Mouse (Mus musculus) heart, embryonic 13.5 days (tissue): ENCODE measurements around the gene Zmym3. TPM values are rescaled to one million over a fixed set of nuclear protein-coding genes. Genes with fewer than 3 reads are reported as not detected.

Source experiments
- ATAC-seq: fragments of 200-750 bp; cut with Nextera tagmentation; 2 replicates; pipeline ENCODE4 v1.8.0; 2017; ENCODE audit warnings: moderate TSS enrichment; ENCODE audit not compliant: insufficient number of reproducible peaks, low FRiP score, low TSS enrichment; ENCODE audit errors: extremely low read depth
- H3K27ac ChIP-seq: fragments of 300-500 bp; sonication (generic); replicated peaks from 2 replicates; pipeline ENCODE4 v1.5.1; 2015; ENCODE audit warnings: moderate library complexity, mild to moderate bottlenecking, inconsistent platforms
- H3K27me3 ChIP-seq: fragments of 300-500 bp; sonication (generic); replicated peaks from 2 replicates; pipeline ENCODE4 v1.6.1; 2015; ENCODE audit warnings: mild to moderate bottlenecking, inconsistent platforms
- H3K36me3 ChIP-seq: fragments of 300-500 bp; sonication (generic); 2 replicates; pipeline ENCODE4 v1.6.1; 2015; ENCODE audit warnings: mild to moderate bottlenecking, inconsistent platforms
- H3K4me1 ChIP-seq: fragments of 300-500 bp; sonication (generic); 2 replicates; pipeline ENCODE4 v1.6.1; 2015; ENCODE audit warnings: inconsistent platforms
- H3K4me2 ChIP-seq: fragments of 300-500 bp; sonication (generic); 2 replicates; pipeline ENCODE4 v1.6.1; 2015; ENCODE audit warnings: inconsistent platforms, mild to moderate bottlenecking, moderate library complexity
- H3K4me3 ChIP-seq: fragments of 300-500 bp; sonication (generic); 2 replicates; pipeline ENCODE4 v1.5.1; 2015; ENCODE audit warnings: moderate library complexity, mild to moderate bottlenecking, inconsistent platforms
- H3K9ac ChIP-seq: fragments of 300-500 bp; sonication (generic); 2 replicates; pipeline ENCODE4 v1.6.1; 2015; ENCODE audit warnings: inconsistent platforms, mild to moderate bottlenecking, moderate library complexity
- H3K9me3 ChIP-seq: fragments of 300-500 bp; sonication (generic); 2 replicates; pipeline ENCODE4 v1.6.1; 2016; ENCODE audit warnings: inconsistent platforms
- WGBS: fragments of 180-500 bp; shearing (Covaris S2); methylation state at CpG from one replicate; pipeline ENCODE4 v1.1.7; 2015; ENCODE audit warnings: mixed read lengths; 5-methylcytosine and 5-hydroxymethylcytosine counted together
- polyA plus RNA-seq: library from polyadenylated mRNA; unstranded; fragments of >200 nt; fragmentation: Nextera tagmentation; extraction: Ambion mirVana; gene quantifications from 2 replicates; pipeline ENCODE4 v1.2.1, GENCODE M21; 2015

Gene Zmym3
- polyA plus RNA-seq, 1 experiment from 2014 or later: 29.8 TPM

DNA sequence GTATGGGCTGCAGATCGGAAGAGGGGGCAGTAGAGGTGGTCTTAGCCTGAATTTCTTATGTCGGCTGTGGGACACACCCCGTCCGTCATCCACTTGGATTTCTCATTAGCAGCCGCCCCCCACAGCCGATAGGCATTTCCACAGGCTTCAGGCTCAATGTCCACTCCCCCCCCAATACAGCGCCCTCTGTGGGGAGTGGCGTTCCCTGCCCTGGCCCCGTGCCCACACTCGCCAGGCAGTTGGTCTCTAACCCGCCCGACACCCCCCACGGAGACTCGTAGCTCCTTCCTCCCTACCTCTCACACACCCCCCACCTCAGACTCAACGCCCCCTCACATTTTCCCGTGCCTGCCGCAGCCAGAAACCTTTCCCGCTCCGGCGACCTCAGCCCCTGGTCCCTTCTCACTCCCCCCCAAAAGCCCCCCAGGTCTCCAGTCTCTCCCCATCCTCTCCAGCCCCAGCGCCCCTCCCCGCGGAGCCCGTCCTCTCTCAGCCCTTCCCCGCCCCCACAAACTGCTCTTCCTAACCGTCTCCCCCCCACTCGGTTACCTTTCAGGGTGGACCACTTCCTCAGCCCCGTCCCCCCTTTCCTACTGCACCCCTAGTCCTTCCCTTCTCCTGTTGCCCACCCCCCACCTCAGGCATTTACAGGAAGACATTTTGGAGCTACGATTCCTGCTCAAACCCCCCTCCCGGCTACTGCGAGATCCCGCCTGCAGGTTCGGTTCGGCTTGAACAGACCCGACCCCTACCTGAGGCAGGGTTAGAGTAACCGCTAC is 1.5 kb downstream of the Zmym3 start:
- peak overlapping the region; percentile 67 for H3K4me3 ChIP-seq
- H3K27ac ChIP-seq: peak overlapping the region; percentile 74
- H3K4me1 ChIP-seq: peaks cover 17% of the 10 kb centered on the region
- peaks cover 27% of the 10 kb centered on the region for H3K36me3 ChIP-seq
- H3K9ac ChIP-seq: peak overlapping the region; percentile 87
- 0 out of 2 replicates have a peak, but pooled peaks cover 5% of the 10 kb centered on the region for H3K27me3 ChIP-seq
- H3K9me3 ChIP-seq: no peaks in the 10 kb centered on the region
- WGBS: 12% methylated on average over 34 of the region's 36 CpGs
- ATAC-seq: no peak
- peak overlapping the region; percentile 72 for H3K4me2 ChIP-seq

DNA sequence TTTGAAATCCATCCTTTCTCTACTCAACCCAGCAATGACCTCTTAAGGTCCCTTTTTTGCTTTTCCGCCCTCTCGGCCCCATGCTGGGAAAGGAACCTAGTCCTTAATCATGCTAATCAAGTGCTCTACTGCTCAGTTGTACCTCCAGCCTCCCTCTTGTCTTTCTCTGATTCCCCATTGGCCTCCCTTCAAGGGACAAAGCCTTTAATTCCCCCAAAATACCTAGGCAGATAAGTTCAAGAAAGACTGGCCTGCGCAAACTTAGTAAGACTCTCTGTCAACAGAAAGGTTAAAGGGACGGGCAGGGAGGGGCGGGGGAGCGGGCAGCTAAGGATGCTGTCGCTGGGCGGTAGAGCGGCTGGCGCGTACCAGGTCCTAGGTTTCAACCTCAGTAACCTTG is 24.2 kb downstream of the Zmym3 start:
- WGBS: 29% methylated on average over 11 of the region's 11 CpGs
- Histone ChIP-seq H3K27ac (no peak overlapping the region), H3K27me3 (peaks cover 38% of the 10 kb centered on the region), H3K36me3 (no peaks in the 10 kb centered on the region), H3K4me2 (peak overlapping the region; percentile 32), H3K4me1 (no peaks in the 10 kb centered on the region), H3K9me3 (no peaks in the 10 kb centered on the region), H3K9ac (no peak overlapping the region), H3K4me3 (no peak overlapping the region)
- no peak for ATAC-seq

DNA sequence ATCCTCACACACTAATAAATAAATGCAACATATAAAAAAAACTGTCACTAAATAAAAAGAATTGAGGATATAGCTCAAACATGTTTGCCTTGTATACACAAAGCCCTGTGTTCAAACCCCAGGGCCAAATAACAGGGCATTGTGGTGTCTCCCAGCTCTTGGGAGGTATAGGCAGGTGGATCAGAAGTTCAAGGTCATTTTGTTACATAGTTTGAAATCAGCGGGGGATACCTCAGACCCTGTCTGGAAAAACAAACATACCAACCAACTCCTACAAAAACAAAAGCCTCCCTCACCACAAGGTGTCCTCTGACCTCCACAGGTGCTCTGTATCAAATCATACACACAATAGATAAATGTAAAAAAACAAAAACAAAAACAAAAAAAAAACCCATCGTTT is 26.3 kb downstream of the Zmym3 start:
- no peaks in the 10 kb centered on the region for H3K9me3 ChIP-seq
- H3K4me2 ChIP-seq: no peak overlapping the region
- H3K4me1 ChIP-seq: no peaks in the 10 kb centered on the region
- ATAC-seq: no peak
- H3K36me3 ChIP-seq: no peaks in the 10 kb centered on the region
- H3K9ac ChIP-seq: no peak overlapping the region
- no peak overlapping the region for H3K4me3 ChIP-seq
- peaks cover 41% of the 10 kb centered on the region for H3K27me3 ChIP-seq
- no peak overlapping the region for H3K27ac ChIP-seq
- 41% methylated on average over 2 of the region's 2 CpGs for WGBS

DNA sequence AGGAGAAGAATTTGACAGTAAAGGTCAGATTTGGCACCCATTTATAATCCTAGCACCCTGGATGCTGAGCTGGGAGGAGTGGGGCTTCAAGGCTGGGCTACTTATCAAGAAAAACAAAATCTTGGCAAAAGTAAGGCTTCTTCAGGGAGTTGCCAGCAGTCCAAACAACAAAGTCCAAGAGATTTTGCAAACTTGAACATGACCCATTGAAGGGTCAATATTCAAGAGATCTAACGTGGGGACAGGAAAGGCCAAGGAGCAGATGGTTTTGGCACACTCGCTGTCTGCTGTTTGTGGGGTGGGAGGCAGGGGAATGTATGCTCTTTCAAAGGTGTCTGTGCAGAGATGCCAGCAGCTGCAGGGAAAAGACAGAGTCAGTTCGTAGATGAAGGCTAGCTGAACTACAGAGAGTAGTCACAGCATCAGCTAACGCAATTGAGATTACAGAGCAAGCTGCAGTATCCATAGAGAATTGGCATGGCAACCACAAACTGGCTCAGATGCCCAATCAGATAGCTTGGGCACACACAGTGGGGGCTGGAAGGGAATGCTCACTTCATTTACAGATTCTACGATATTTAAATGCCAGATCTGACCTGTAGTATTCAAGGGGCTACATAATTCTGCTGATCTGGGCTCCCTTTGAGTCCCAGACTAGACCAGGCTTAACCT is 31.6 kb downstream of the Zmym3 start:
- Histone ChIP-seq H3K4me2 (no peak overlapping the region), H3K9me3 (no peaks in the 10 kb centered on the region), H3K27me3 (peaks cover 49% of the 10 kb centered on the region), H3K27ac (no peak overlapping the region), H3K4me1 (no peaks in the 10 kb centered on the region), H3K9ac (no peak overlapping the region), H3K4me3 (no peak overlapping the region), H3K36me3 (no peaks in the 10 kb centered on the region)
- 53% methylated on average over 5 of the region's 5 CpGs for WGBS
- no peak for ATAC-seq

DNA sequence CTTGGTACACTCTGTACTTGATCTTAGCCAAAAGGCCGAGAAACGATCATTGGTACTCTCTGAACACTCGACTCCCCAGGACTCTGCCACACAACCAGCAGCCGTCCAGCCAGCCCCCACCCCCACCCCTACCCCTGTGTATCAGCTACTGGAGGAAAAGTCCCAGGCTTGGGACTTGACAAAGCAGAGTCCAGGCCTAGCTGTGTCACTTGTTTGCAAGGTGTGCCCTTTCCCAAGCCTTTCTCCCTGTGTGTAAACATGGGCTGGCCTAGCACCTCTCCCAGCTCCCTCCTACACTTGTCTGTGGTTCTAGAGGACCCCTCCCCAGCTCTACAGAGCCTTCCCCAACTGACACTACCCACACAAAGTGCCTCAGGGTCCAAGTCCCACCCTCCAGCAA is 34.4 kb downstream of the Zmym3 start:
- Histone ChIP-seq H3K4me3 (no peak overlapping the region), H3K27me3 (peaks cover 67% of the 10 kb centered on the region), H3K9ac (no peak overlapping the region), H3K4me2 (no peak overlapping the region), H3K4me1 (0 out of 2 replicates have a peak, but pooled peaks cover 3% of the 10 kb centered on the region), H3K27ac (no peak overlapping the region), H3K9me3 (no peaks in the 10 kb centered on the region), H3K36me3 (no peaks in the 10 kb centered on the region)
- 19% methylated on average over 4 of the region's 4 CpGs for WGBS
- ATAC-seq: no peak

DNA sequence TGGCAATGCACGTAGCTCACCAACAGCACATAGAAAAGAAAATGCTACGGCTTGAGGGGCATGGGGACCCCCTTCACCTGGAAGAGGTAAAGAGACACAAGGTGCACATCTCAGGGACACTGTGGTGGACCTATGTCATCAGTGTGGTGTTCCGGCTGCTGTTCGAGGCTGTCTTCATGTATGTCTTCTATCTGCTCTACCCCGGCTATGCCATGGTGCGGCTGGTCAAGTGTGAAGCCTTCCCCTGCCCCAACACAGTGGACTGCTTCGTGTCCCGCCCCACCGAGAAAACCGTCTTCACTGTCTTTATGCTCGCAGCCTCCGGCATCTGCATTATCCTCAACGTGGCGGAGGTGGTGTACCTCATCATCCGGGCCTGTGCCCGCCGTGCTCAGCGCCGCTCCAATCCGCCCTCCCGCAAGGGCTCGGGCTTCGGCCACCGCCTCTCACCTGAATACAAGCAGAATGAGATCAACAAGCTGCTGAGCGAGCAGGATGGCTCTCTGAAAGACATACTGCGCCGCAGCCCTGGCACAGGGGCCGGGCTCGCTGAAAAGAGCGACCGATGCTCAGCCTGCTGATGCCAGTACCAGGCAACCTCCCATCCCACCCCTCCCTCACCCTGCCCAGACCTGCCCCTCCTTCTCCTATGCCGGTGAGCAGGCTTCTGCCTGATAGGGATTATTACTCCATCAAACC is 36.1 kb downstream of the Zmym3 start:
- Histone ChIP-seq H3K27ac (no peak overlapping the region), H3K27me3 (peaks cover 82% of the 10 kb centered on the region), H3K4me2 (peak overlapping the region; percentile 62), H3K9me3 (no peaks in the 10 kb centered on the region), H3K36me3 (no peaks in the 10 kb centered on the region), H3K4me3 (peak overlapping the region; percentile 37), H3K9ac (peak overlapping the region; percentile 28; the same call in 1 of the 2 replicates), H3K4me1 (0 out of 2 replicates have a peak, but pooled peaks cover 3% of the 10 kb centered on the region)
- ATAC-seq: no peak
- 21% methylated on average over 32 of the region's 32 CpGs for WGBS

DNA sequence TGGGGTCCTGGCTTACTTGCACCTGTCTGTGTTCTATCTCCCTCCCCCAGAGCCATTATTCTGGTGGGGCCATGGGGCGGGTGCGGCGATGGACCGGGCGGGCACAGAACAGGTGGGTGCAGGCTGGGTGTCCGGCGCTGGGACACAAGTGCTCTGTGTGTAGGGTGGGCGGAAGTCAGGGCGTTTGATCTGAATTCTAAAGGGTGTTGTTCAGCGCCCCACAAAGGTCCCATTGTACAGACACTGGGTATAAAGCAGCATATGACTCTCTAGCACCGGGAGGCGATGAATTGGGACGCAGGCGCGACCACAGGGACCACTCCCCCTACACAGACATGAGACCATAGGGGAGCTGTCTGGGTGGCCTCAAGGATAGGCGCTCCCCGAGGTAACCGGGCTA is 37.2 kb downstream of the Zmym3 start:
- Histone ChIP-seq H3K4me1 (0 out of 2 replicates have a peak, but pooled peaks cover 3% of the 10 kb centered on the region), H3K27ac (no peak overlapping the region), H3K27me3 (peaks cover 82% of the 10 kb centered on the region), H3K9ac (no peak overlapping the region), H3K9me3 (no peaks in the 10 kb centered on the region), H3K36me3 (no peaks in the 10 kb centered on the region), H3K4me2 (no peak overlapping the region), H3K4me3 (no peak overlapping the region)
- ATAC-seq: no peak
- 24% methylated on average over 18 of the region's 18 CpGs for WGBS

DNA sequence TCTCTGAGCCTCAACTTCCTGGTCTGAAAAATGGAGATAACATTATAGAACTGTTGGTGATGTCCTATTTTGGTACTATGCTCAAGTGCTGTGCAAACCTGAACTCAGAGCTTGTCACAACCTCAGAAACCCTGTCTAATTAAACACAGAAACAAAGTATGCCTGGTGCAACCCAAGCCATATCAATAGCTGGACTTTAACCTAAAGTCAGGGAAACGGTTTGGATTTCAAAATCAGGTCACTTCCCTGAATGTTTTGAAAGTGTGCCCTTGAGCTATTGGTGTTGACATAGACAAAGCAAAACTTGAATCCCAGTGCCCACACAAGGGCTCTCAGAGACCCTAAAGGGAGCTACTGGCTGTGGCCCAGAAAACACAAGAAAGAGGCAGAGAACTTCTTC is 40.9 kb downstream of the Zmym3 start:
- WGBS: 64% methylated on average over 1 of the region's 1 CpGs
- Histone ChIP-seq H3K27me3 (peaks cover 66% of the 10 kb centered on the region), H3K4me1 (0 out of 2 replicates have a peak, but pooled peaks cover 10% of the 10 kb centered on the region), H3K9me3 (no peaks in the 10 kb centered on the region), H3K27ac (no peak overlapping the region), H3K36me3 (no peaks in the 10 kb centered on the region), H3K9ac (no peak overlapping the region), H3K4me3 (no peak overlapping the region), H3K4me2 (no peak overlapping the region)
- ATAC-seq: no peak

DNA sequence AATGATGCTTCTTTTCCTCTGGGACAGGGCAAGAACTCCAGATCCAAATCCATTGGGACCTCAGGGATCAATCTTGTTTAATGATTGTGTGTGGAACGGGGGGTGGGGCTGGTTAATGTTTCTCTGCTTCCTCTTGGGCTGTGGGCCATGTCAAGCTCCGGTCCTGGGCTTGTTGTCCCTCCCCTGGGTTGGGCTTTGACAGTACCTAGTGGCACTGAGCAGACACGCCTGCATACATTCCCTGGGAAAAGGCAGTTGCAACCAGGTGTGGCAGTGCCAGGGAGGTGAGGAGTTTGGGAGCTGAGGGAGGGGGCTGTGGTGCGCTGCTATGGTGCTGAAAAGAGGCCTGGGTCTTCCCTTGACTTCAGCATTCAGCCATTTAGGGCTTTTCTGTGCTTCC is 43.6 kb downstream of the Zmym3 start:
- no peak overlapping the region for H3K4me2 ChIP-seq
- H3K27ac ChIP-seq: no peak overlapping the region
- no peak overlapping the region for H3K9ac ChIP-seq
- H3K9me3 ChIP-seq: no peaks in the 10 kb centered on the region
- no peak overlapping the region for H3K4me3 ChIP-seq
- H3K36me3 ChIP-seq: no peaks in the 10 kb centered on the region
- WGBS: 64% methylated on average over 4 of the region's 4 CpGs
- 0 out of 2 replicates have a peak, but pooled peaks cover 7% of the 10 kb centered on the region for H3K4me1 ChIP-seq
- no peak for ATAC-seq
- peaks cover 49% of the 10 kb centered on the region for H3K27me3 ChIP-seq

DNA sequence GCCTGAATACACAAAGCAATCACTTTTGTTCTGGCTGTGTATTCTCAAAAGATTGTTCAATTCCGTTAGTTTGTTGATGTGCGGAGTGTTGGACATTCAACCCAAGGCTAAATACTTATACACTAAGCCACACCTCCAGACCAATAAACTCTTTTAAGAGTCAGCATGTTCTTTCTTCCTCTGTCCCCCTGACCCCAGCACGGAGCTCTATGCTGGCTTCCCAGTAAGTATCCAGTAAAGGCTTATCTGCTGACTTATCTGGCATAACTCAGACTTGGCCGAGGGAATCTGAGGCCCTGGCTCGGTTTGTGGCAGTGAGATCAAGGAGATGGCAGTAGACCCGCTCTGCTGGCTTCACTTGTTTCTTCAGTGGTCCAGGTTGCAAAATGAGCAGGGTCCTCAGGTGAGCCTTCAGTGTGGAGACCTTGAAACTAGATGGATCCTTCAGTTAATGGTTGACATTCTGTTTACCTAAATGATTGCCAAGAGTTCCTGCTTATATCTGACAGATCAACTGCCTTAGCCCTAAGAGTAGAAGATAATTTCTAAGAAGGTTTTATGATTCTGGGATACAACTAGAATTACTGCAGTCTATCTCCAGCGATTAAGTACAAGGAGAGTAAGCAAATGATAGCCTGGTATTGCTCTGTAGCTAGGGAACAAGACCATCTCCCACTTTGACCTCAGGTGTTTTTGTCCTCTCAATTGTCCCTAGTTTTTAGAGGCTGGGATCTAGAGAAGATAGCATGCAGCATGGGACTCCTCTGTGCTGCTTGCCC is 44.3 kb downstream of the Zmym3 start, which contains the start of gene Gjb1:
Gjb1 (plus strand) TSS at position 189 of the 779 bp plus-strand sequence.
- H3K9ac ChIP-seq: no peak within 1 kb of the TSS
- 0 out of 2 replicates have a peak, but pooled peaks cover 7% of the 10 kb centered on the region for H3K4me1 ChIP-seq
- H3K27ac ChIP-seq: no peak within 1 kb of the TSS
- H3K4me2 ChIP-seq: no peak within 1 kb of the TSS
- H3K9me3 ChIP-seq: no peaks in the 10 kb centered on the region
- H3K27me3 ChIP-seq: peaks cover 42% of the 10 kb centered on the region
- ATAC-seq: no peak
- 65% methylated on average over 7 of the region's 7 CpGs for WGBS
- H3K4me3 ChIP-seq: no peak within 1 kb of the TSS
- no peaks in the 10 kb centered on the region for H3K36me3 ChIP-seq
